Mouse (Mus musculus): ENCODE measurements around the gene Slc25a13.

Gene Slc25a13

GRCm38 (mm10) chr6:6168566-6169134 is 48.3 kb downstream of the Slc25a13 start:
- 66% methylated on average over 11 of the region's 11 CpGs for WGBS

GRCm38 (mm10) chr6:6167339-6168126 is 49.4 kb downstream of the Slc25a13 start:
- 91% methylated on average over 10 of the region's 10 CpGs for WGBS

GRCm38 (mm10) chr6:6162993-6163623 is 53.9 kb downstream of the Slc25a13 start:
- 69% methylated on average over 7 of the region's 7 CpGs for WGBS

GRCm38 (mm10) chr6:6162146-6162545 is 54.8 kb downstream of the Slc25a13 start:
- 70% methylated on average over 6 of the region's 6 CpGs for WGBS

GRCm38 (mm10) chr6:6160645-6161426 is 56.1 kb downstream of the Slc25a13 start:
- WGBS: 86% methylated on average over 7 of the region's 7 CpGs

GRCm38 (mm10) chr6:6159221-6159859 is 57.6 kb downstream of the Slc25a13 start:
- WGBS: 53% methylated on average over 7 of the region's 7 CpGs

- 77% methylated on average over 10 of the region's 10 CpGs for WGBS
Observed at GRCm38 (mm10) chr6:6153426-6153825, 63.5 kb downstream of the Slc25a13 start.

- 97% methylated on average over 6 of the region's 6 CpGs for WGBS
Observed at GRCm38 (mm10) chr6:6150811-6151210, 66.2 kb downstream of the Slc25a13 start.

GRCm38 (mm10) chr6:6149751-6150150 is 67.2 kb downstream of the Slc25a13 start:
- WGBS: 88% methylated on average over 2 of the region's 2 CpGs

- 89% methylated on average over 3 of the region's 3 CpGs for WGBS
Observed at GRCm38 (mm10) chr6:6149329-6149728, 67.6 kb downstream of the Slc25a13 start.

GRCm38 (mm10) chr6:6145412-6145811 is 71.6 kb downstream of the Slc25a13 start:
- 88% methylated on average over 13 of the region's 13 CpGs for WGBS

GRCm38 (mm10) chr6:6143525-6143924 is 73.4 kb downstream of the Slc25a13 start:
- WGBS: 68% methylated on average over 7 of the region's 7 CpGs

GRCm38 (mm10) chr6:6140370-6140769 is 76.6 kb downstream of the Slc25a13 start:
- 97% methylated on average over 3 of the region's 3 CpGs for WGBS

GRCm38 (mm10) chr6:6139061-6139460 is 77.9 kb downstream of the Slc25a13 start:
- 96% methylated on average over 5 of the region's 5 CpGs for WGBS

- WGBS: 92% methylated on average over 3 of the region's 3 CpGs
Observed at GRCm38 (mm10) chr6:6136812-6137211, 80.2 kb downstream of the Slc25a13 start.

GRCm38 (mm10) chr6:6134935-6135334 is 82.0 kb downstream of the Slc25a13 start:
- WGBS: 90% methylated on average over 4 of the region's 4 CpGs

- WGBS: 92% methylated on average over 8 of the region's 8 CpGs
Observed at GRCm38 (mm10) chr6:6133556-6134050, 83.4 kb downstream of the Slc25a13 start.

GRCm38 (mm10) chr6:6132047-6132446 is 84.9 kb downstream of the Slc25a13 start:
- 60% methylated on average over 5 of the region's 5 CpGs for whole genome bisulfite sequencing

- 86% methylated on average over 3 of the region's 3 CpGs for WGBS
Observed at GRCm38 (mm10) chr6:6125620-6126019, 91.4 kb downstream of the Slc25a13 start.

- 92% methylated on average over 5 of the region's 5 CpGs for WGBS
Observed at GRCm38 (mm10) chr6:6121904-6122303, 95.1 kb downstream of the Slc25a13 start.

- 89% methylated on average over 4 of the region's 4 CpGs for WGBS
Observed at GRCm38 (mm10) chr6:6120841-6121240, 96.1 kb downstream of the Slc25a13 start.
